Mouse (Mus musculus): Measurements from ENCODE around the gene Ly6g5c. TPM values are rescaled to one million over a fixed set of nuclear protein-coding genes. Genes with fewer than 3 reads are reported as not detected.
"Not testable (repeated sequence)": the region's sequence is repeated elsewhere in the genome, so short reads cannot be mapped to it uniquely, and the experiment has no call there.

Ly6g5c gene
- polyA plus RNA-seq, 1 experiment from 2014 or later = not detected

DNA sequence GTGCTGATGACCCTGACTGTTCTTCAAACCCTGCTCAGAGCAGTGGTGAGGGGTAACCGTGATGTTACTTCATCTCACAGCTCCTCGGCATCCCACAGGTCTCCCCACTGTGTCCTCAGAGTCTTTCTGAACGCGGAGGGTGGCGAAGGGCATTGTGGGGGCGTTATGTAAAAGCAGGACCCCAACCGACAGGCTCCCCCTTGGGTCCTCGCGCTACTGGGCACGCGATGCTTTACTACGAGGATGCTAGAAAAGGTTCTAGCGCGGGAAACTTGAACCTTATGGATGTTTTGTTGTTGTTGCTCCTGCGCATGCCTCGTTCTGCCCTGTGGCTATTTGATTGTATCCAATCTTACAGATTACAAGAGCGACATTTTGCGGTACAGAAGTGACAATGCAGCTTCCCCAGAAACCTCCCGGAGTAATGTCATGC lies 13.8 kb downstream of the Ly6g5c start, which contains the start of gene Csnk2b:
Gene Csnk2b, minus strand, starts transcription at position 183 of the 433 bp plus-strand sequence.
- ATAC-seq (ENCODE audit: insufficient number of reproducible peaks, low FRiP score, low TSS enrichment, low read depth) = no peak
- under 1% methylated on average over 19 of the region's 19 CpGs for WGBS
- Histone ChIP-seq H3K4me3 (peak within 1 kb of the TSS; percentile 87), H3K27ac (peak within 1 kb of the TSS; percentile 93), H3K36me3 (peaks cover 39% of the 10 kb centered on the region), H3K4me2 (peak within 1 kb of the TSS; percentile 90), H3K9ac (peak within 1 kb of the TSS; percentile 94), H3K9me3 (no peaks in the 10 kb centered on the region), H3K4me1 (peaks cover 34% of the 10 kb centered on the region), H3K27me3 (no peaks in the 10 kb centered on the region)

GRCm38 (mm10) chr17:35123287-35123686 lies 15.2 kb downstream of the Ly6g5c start:
- not testable (repeated sequence) for H3K27ac ChIP-seq; H3K27me3 ChIP-seq; H3K4me3 ChIP-seq; H3K9me3 ChIP-seq; H3K4me2 ChIP-seq; H3K9ac ChIP-seq; ATAC-seq (ENCODE audit: insufficient number of reproducible peaks, low FRiP score, low TSS enrichment, low read depth)
- 91% methylated on average over 9 of the region's 9 CpGs for WGBS
- Histone ChIP-seq H3K36me3 (peaks cover 29% of the 10 kb centered on the region), H3K4me1 (peaks cover 45% of the 10 kb centered on the region)

GRCm38 (mm10) chr17:35124261-35124896 lies 16.3 kb downstream of the Ly6g5c start:
- not testable (repeated sequence) for H3K9ac ChIP-seq; H3K9me3 ChIP-seq; H3K27me3 ChIP-seq; H3K4me3 ChIP-seq; ATAC-seq (ENCODE audit: insufficient number of reproducible peaks, low FRiP score, low TSS enrichment, low read depth); H3K4me2 ChIP-seq; H3K27ac ChIP-seq
- Histone ChIP-seq H3K36me3 (peaks cover 26% of the 10 kb centered on the region), H3K4me1 (peaks cover 52% of the 10 kb centered on the region)
- 94% methylated on average over 12 of the region's 12 CpGs for WGBS

GRCm38 (mm10) chr17:35125081-35125480 lies 17.0 kb downstream of the Ly6g5c start:
- Histone ChIP-seq H3K9ac (no peak overlapping the region), H3K27me3 (no peaks in the 10 kb centered on the region), H3K27ac (peak overlapping the region; percentile 90; the same call in 1 of the 2 replicates), H3K4me1 (peaks cover 47% of the 10 kb centered on the region), H3K4me3 (no peak overlapping the region), H3K9me3 (no peaks in the 10 kb centered on the region), H3K4me2 (peak overlapping the region; percentile 65), H3K36me3 (peaks cover 27% of the 10 kb centered on the region)
- WGBS = 93% methylated on average over 1 of the region's 1 CpGs
- ATAC-seq (ENCODE audit: insufficient number of reproducible peaks, low FRiP score, low TSS enrichment, low read depth) = no peak

GRCm38 (mm10) chr17:35125578-35125977 lies 17.5 kb downstream of the Ly6g5c start:
- H3K36me3 ChIP-seq = peaks cover 32% of the 10 kb centered on the region
- H3K4me1 ChIP-seq = peaks cover 42% of the 10 kb centered on the region
- H3K27ac ChIP-seq = peak overlapping the region; percentile 90
- peak overlapping the region; percentile 67 for H3K4me3 ChIP-seq
- 26% methylated on average over 6 of the region's 6 CpGs for WGBS
- H3K9ac ChIP-seq = 0 out of 2 replicates have a peak overlapping the region, but pooled peaks have one; percentile 76
- H3K27me3 ChIP-seq = no peaks in the 10 kb centered on the region
- no peaks in the 10 kb centered on the region for H3K9me3 ChIP-seq
- peak overlapping the region; percentile 65 for H3K4me2 ChIP-seq
- ATAC-seq (ENCODE audit: insufficient number of reproducible peaks, low FRiP score, low TSS enrichment, low read depth) = no peak

- under 1% methylated on average over 36 of the region's 36 CpGs for WGBS
- H3K27me3 ChIP-seq = no peaks in the 10 kb centered on the region
- peak within 1 kb of the TSS; percentile 76 for H3K9ac ChIP-seq
- H3K36me3 ChIP-seq = peaks cover 32% of the 10 kb centered on the region
- H3K27ac ChIP-seq = peak within 1 kb of the TSS; percentile 90
- H3K4me2 ChIP-seq = peak within 1 kb of the TSS; percentile 65
- peak; percentile 71 for ATAC-seq (ENCODE audit: insufficient number of reproducible peaks, low FRiP score, low TSS enrichment, low read depth)
- peak within 1 kb of the TSS; percentile 67 for H3K4me3 ChIP-seq
- H3K4me1 ChIP-seq = peaks cover 41% of the 10 kb centered on the region
- H3K9me3 ChIP-seq = no peaks in the 10 kb centered on the region
Observed at GRCm38 (mm10) chr17:35126206-35126611, 18.1 kb downstream of the Ly6g5c start, which contains the start of gene D17H6S53E. TSS of gene D17H6S53E (plus strand) at chr17:35126373.

GRCm38 (mm10) chr17:35127017-35127416 lies 18.9 kb downstream of the Ly6g5c start:
- no peak for ATAC-seq (ENCODE audit: insufficient number of reproducible peaks, low FRiP score, low TSS enrichment, low read depth)
- Histone ChIP-seq H3K4me2 (peak overlapping the region; percentile 65), H3K4me3 (peak overlapping the region; percentile 67), H3K27ac (peak overlapping the region; percentile 90; the same call in 1 of the 2 replicates), H3K9ac (peak overlapping the region; percentile 76; the same call in 1 of the 2 replicates), H3K4me1 (peaks cover 37% of the 10 kb centered on the region), H3K9me3 (no peaks in the 10 kb centered on the region), H3K36me3 (peaks cover 32% of the 10 kb centered on the region), H3K27me3 (no peaks in the 10 kb centered on the region)
- WGBS = 70% methylated on average over 13 of the region's 13 CpGs

DNA sequence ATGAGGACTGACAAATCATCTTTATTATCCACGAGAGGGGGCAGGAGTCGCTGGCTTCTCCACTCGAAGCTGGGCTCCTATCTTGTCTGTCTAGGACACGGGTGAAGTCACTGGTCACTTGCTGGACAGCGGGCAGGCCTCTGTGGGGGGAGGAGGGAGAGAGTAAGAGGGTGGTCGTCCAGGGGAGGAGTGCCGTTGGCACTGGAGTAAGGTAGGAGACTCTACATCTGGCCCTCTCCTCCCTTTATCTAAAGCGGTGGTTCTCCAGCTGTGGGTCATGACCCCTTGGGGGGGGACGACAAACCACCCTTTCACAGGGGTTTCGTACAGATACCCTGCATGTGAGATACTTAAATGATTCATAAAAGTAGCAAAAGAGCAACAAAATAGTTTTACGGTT lies 20.9 kb downstream of the Ly6g5c start:
- Histone ChIP-seq H3K4me3 (no peak overlapping the region), H3K27ac (no peak overlapping the region), H3K9me3 (no peaks in the 10 kb centered on the region), H3K4me1 (peaks cover 33% of the 10 kb centered on the region), H3K4me2 (no peak overlapping the region), H3K27me3 (no peaks in the 10 kb centered on the region), H3K36me3 (peaks cover 26% of the 10 kb centered on the region), H3K9ac (no peak overlapping the region)
- WGBS = 68% methylated on average over 11 of the region's 11 CpGs
- no peak for ATAC-seq (ENCODE audit: insufficient number of reproducible peaks, low FRiP score, low TSS enrichment, low read depth)

- Histone ChIP-seq H3K27me3 (no peaks in the 10 kb centered on the region), H3K9ac (no peak overlapping the region), H3K4me2 (no peak overlapping the region), H3K9me3 (no peaks in the 10 kb centered on the region), H3K4me1 (peaks cover 22% of the 10 kb centered on the region), H3K4me3 (no peak overlapping the region), H3K36me3 (peaks cover 19% of the 10 kb centered on the region), H3K27ac (no peak overlapping the region)
- no peak for ATAC-seq (ENCODE audit: insufficient number of reproducible peaks, low FRiP score, low TSS enrichment, low read depth)
- WGBS = 85% methylated on average over 8 of the region's 8 CpGs
Observed at GRCm38 (mm10) chr17:35131038-35131437, 23.0 kb downstream of the Ly6g5c start.

DNA sequence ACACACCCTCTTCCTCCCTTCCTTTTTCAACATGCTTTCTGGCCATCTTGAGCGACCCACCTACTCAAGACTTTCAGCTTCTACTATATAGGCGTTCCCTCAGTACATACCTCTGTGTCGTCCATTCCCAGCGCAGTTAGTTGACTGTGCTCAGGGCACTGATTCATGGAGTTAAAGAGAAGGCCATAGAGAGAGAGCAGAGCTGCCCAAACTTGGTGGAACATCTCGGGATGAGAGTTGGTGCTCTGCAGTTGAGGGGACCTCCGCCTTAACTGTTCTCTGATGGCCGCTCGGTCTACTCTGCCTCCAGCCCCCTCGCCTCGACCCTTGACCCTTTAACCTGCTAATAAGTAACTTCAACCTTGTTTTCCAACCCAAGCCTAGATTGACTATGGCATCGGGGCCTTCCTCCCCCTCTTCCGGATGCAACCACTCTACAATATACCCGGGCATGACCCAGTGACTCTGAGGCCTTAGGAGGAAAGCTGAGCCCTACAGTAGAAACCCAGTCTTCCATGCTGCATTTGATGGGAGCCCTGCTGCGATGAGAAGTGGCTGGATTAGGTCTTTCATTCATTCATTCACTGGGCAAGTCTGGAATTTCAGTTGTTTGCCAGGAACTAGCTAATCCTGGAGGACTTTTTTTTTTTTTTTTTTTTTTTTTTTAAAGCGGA lies 23.6 kb downstream of the Ly6g5c start, which contains the start of gene Apom:
Gene Apom, minus strand, starts transcription at position 551 of the 674 bp plus-strand sequence.
- ATAC-seq (ENCODE audit: insufficient number of reproducible peaks, low FRiP score, low TSS enrichment, low read depth) = no peak

GRCm38 (mm10) chr17:35132174-35132560 lies 24.1 kb downstream of the Ly6g5c start:
- 79% methylated on average over 3 of the region's 3 CpGs for WGBS
- H3K27ac ChIP-seq = no peak overlapping the region

More for the DNA sequence above, 23.6 kb downstream of the Ly6g5c start, which contains the start of gene Apom:
- Histone ChIP-seq H3K9me3 (no peaks in the 10 kb centered on the region), H3K4me1 (peaks cover 23% of the 10 kb centered on the region), H3K27ac (no peak within 1 kb of the TSS), H3K36me3 (peaks cover 19% of the 10 kb centered on the region), H3K9ac (no peak within 1 kb of the TSS), H3K4me2 (no peak within 1 kb of the TSS), H3K4me3 (no peak within 1 kb of the TSS), H3K27me3 (no peaks in the 10 kb centered on the region)
- 80% methylated on average over 15 of the region's 15 CpGs for WGBS

GRCm38 (mm10) chr17:35133517-35133916 lies 25.4 kb downstream of the Ly6g5c start:
- H3K27ac ChIP-seq = no peak overlapping the region
- H3K4me1 ChIP-seq = peaks cover 17% of the 10 kb centered on the region
- H3K9me3 ChIP-seq = no peaks in the 10 kb centered on the region
- H3K4me3 ChIP-seq = no peak overlapping the region
- no peak for ATAC-seq (ENCODE audit: insufficient number of reproducible peaks, low FRiP score, low TSS enrichment, low read depth)
- peaks cover 20% of the 10 kb centered on the region for H3K36me3 ChIP-seq
- no peak overlapping the region for H3K4me2 ChIP-seq
- 91% methylated on average over 7 of the region's 7 CpGs for WGBS
- H3K9ac ChIP-seq = no peak overlapping the region
- no peaks in the 10 kb centered on the region for H3K27me3 ChIP-seq

More at GRCm38 (mm10) chr17:35132174-35132560, 24.1 kb downstream of the Ly6g5c start:
- Histone ChIP-seq H3K9me3 (no peaks in the 10 kb centered on the region), H3K9ac (no peak overlapping the region), H3K36me3 (peaks cover 19% of the 10 kb centered on the region), H3K27me3 (no peaks in the 10 kb centered on the region), H3K4me1 (peaks cover 23% of the 10 kb centered on the region), H3K4me2 (no peak overlapping the region), H3K4me3 (no peak overlapping the region)
- ATAC-seq (ENCODE audit: insufficient number of reproducible peaks, low FRiP score, low TSS enrichment, low read depth) = no peak
